In the genomic region with DNA sequence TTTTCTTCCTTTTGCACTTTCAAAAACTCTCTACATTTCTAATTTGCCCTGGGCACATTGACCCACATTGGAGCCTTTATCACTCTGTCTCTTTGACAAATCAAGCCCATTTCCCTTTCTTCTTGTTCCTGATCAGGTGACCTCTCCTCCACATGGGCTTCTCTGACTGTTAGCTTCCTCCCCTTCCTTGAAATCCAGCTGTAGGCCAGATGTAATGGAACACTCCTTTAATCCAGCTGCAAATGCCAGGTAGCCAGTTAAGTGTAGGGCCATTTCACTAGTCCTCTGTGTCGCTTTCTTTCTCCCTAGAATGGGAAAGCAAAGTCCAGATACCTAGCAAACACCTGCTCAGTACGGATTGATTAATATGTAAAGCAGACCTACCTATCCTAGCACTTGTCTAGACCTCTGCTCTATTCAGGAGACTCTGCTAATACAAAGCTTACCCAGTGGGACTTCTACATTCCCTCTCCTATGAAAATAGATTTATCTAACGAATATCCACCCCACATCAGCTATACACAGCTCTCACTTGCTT, we compare ENCODE assay signal across 22 mouse cellular contexts.
"Had no signal": no experiment of that assay in that cellular context is flagged by ENCODE, and none has a peak within 500 bp of the region (broad histone marks: within the 10 kb centered on the region; RNA-seq: fewer than 3 reads in every experiment).

No protein-coding gene starts in this region.

- H3K27me3 ChIP-seq: kidney, embryonic 15.5 days; limb, embryonic 13.5 days had no signal

- H3K36me3 ChIP-seq: kidney, embryonic 15.5 days; limb, embryonic 13.5 days had no signal

- DNase-seq: kidney, adult 11 months; kidney, adult 8-10 months; kidney, postnatal 10 days; kidney, postnatal 36 days; layer of hippocampus, postnatal 36 days; liver; lung, adult 2 months; lung, postnatal 14 days; lung, postnatal 4 days; midbrain, embryonic 14.5 days; right cerebral cortex, adult 18-20 months; right cerebral cortex, postnatal 14 days; right cerebral cortex, postnatal 4 days; thymus, adult 2 months; thymus, postnatal 14 days; thymus, postnatal 4 days had no signal

- H3K9me3 ChIP-seq: kidney, embryonic 15.5 days; limb, embryonic 13.5 days had no signal

- H3K4me3 ChIP-seq: kidney, embryonic 15.5 days; left cerebral cortex, adult 2 months; limb, embryonic 13.5 days had no signal

- H3K4me1 ChIP-seq: kidney, embryonic 15.5 days; limb, embryonic 13.5 days had no signal

- H3K9ac ChIP-seq: kidney, embryonic 15.5 days; limb, embryonic 13.5 days; liver, embryonic 14.5 days had no signal

- H3K4me2 ChIP-seq: kidney, embryonic 15.5 days; limb, embryonic 13.5 days; midbrain, embryonic 11.5 days had no signal

- H3K27ac ChIP-seq: kidney, embryonic 15.5 days; left cerebral cortex, adult 2 months; limb, embryonic 13.5 days; liver, embryonic 14.5 days; stomach, postnatal 0 days had no signal
